ENCODE assay signal across 9 mouse cellular contexts in the genomic region with DNA sequence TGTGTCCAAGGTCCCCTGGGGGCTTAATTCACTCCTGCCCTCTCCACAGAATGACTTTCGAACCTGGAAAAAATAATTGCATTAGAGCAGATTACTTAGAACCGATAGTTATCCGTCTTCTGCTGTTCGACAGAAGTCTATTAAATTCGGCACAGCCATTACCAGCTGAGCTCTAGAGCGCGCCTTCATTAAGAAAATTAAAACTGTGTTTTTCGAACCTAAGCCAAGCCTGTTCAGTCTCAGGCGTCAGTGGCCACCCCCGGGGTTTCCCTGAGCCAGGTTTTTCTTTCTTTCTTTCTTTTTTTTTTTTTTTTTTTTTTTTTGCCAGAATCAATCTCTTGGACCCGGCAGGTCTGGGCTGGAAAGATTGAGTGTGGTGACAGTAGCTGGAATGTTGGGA.
A peak's percentile ranks its signal among the peaks of the same experiment; 100 is the strongest.
DNase-seq lines count a peak whose midpoint lies in the region; ATAC-seq and TF ChIP-seq lines count a peak whose summit lies in the region.
"Had no signal": no experiment of that assay in that cellular context is flagged by ENCODE, and none has a peak within 500 bp of the region (broad histone marks: within the 10 kb centered on the region; RNA-seq: fewer than 3 reads in every experiment).

No protein-coding gene starts in this region.

- peak overlapping the region; percentile 69 for H3K4me2 ChIP-seq in heart, embryonic 15.5 days
- peak overlapping the region; percentile 53 for H3K4me2 ChIP-seq in embryonic facial prominence, embryonic 12.5 days (replicated peaks)
- H3K4me2 ChIP-seq in hindbrain, postnatal 0 days (ENCODE audit: low read depth, low read length), result peak overlapping the region; percentile 58
- H3K4me2 ChIP-seq in myocyte (ENCODE audit: low read depth), result peak overlapping the region; percentile 30

- 43% methylated on average over 11 of the region's 11 CpGs for WGBS in heart, embryonic 15.5 days
- 11% methylated on average over 11 of the region's 11 CpGs for WGBS in embryonic facial prominence, embryonic 12.5 days
- WGBS in hindbrain, postnatal 0 days, result 15% methylated on average over 11 of the region's 11 CpGs

- H3K27me3 ChIP-seq in heart, embryonic 15.5 days, result peaks cover 30% of the 10 kb centered on the region
- peaks cover 45% of the 10 kb centered on the region for H3K27me3 ChIP-seq in embryonic facial prominence, embryonic 12.5 days
- peaks cover 13% of the 10 kb centered on the region for H3K27me3 ChIP-seq in hindbrain, postnatal 0 days (ENCODE audit: insufficient read depth, low read length)
- no peaks in the 10 kb centered on the region for H3K27me3 ChIP-seq in myocyte (ENCODE audit: control insufficient read depth, insufficient read depth, insufficient read length)

- H3K4me1 ChIP-seq in heart, embryonic 15.5 days (replicated peaks), result peaks cover 18% of the 10 kb centered on the region
- peaks cover 23% of the 10 kb centered on the region for H3K4me1 ChIP-seq in embryonic facial prominence, embryonic 12.5 days
- H3K4me1 ChIP-seq in hindbrain, postnatal 0 days (ENCODE audit: insufficient read depth, low read length), result no peaks in the 10 kb centered on the region

- no peaks in the 10 kb centered on the region for H3K9me3 ChIP-seq in heart, embryonic 15.5 days (replicated peaks)
- no peaks in the 10 kb centered on the region for H3K9me3 ChIP-seq in embryonic facial prominence, embryonic 12.5 days
- no peaks in the 10 kb centered on the region for H3K9me3 ChIP-seq in hindbrain, postnatal 0 days (ENCODE audit: low read length)

- no peak overlapping the region for H3ac ChIP-seq in myocyte (ENCODE audit: control insufficient read depth, insufficient read length)

- H3K4me3 ChIP-seq in heart, embryonic 15.5 days, result peak overlapping the region; percentile 48
- peak overlapping the region; percentile 25; the same call in 1 of the 2 replicates for H3K4me3 ChIP-seq in embryonic facial prominence, embryonic 12.5 days
- peak overlapping the region; percentile 16 for H3K4me3 ChIP-seq in hindbrain, postnatal 0 days (ENCODE audit: low read length)
- no peak overlapping the region for H3K4me3 ChIP-seq in myocyte

- TF ChIP-seq POLR2A in myocyte (IDR thresholded peaks at IDR 0.05; ENCODE audit: insufficient read length, low read depth), result no peak

- no peaks in the 10 kb centered on the region for H3K79me2 ChIP-seq in myocyte (ENCODE audit: control insufficient read depth, insufficient read depth)

- no peak overlapping the region for H3K9ac ChIP-seq in heart, embryonic 15.5 days
- no peak overlapping the region for H3K9ac ChIP-seq in embryonic facial prominence, embryonic 12.5 days
- no peak overlapping the region for H3K9ac ChIP-seq in hindbrain, postnatal 0 days (replicated peaks; ENCODE audit: low read length)

- no peak for DNase-seq in heart, postnatal 4 days
- DNase-seq in hindbrain, postnatal 0 days (ENCODE audit: low spot score), result peak; percentile 21
- DNase-seq in testis, postnatal 14 days (ENCODE audit: low spot score), result no peak
- no peak for DNase-seq in yolk sac, embryonic 10.5 days (ENCODE audit: low spot score)
- DNase-seq: cerebellum, postnatal 25 days had no signal

- H3K36me3 ChIP-seq in heart, embryonic 15.5 days, result no peaks in the 10 kb centered on the region
- H3K36me3 ChIP-seq in embryonic facial prominence, embryonic 12.5 days, result no peaks in the 10 kb centered on the region
- no peaks in the 10 kb centered on the region for H3K36me3 ChIP-seq in hindbrain, postnatal 0 days (ENCODE audit: insufficient read depth, low read length)
- H3K36me3 ChIP-seq in myocyte (ENCODE audit: control insufficient read depth, insufficient read depth), result no peaks in the 10 kb centered on the region

- TF ChIP-seq CTCF in hindbrain, postnatal 0 days (IDR thresholded peaks at IDR 0.05; ENCODE audit: low read depth), result no peak

- H3K27ac ChIP-seq in heart, embryonic 15.5 days, result no peak overlapping the region
- H3K27ac ChIP-seq in embryonic facial prominence, embryonic 12.5 days, result no peak overlapping the region
- H3K27ac ChIP-seq in hindbrain, postnatal 0 days, result no peak overlapping the region

- no peak for ATAC-seq in heart, embryonic 15.5 days (replicated peaks; ENCODE audit: insufficient number of reproducible peaks, insufficient read depth, low FRiP score, low read depth)
- no peak for ATAC-seq in embryonic facial prominence, embryonic 12.5 days (ENCODE audit: insufficient number of reproducible peaks, insufficient read depth, low FRiP score, low TSS enrichment)
- peak; percentile 6; the same call in 1 of the 2 replicates for ATAC-seq in hindbrain, postnatal 0 days
- ATAC-seq in frontal cortex, adult (ENCODE audit: low TSS enrichment), result no peak

TF ChIP-seq in myocyte, 11 proteins besides CTCF, POLR2A, EP300 and RAD21:
- TF ChIP-seq SRF (IDR thresholded peaks at IDR 0.05; ENCODE audit: control insufficient read depth, insufficient read length, low read depth) (no peak), E2F4 (IDR thresholded peaks at IDR 0.05; ENCODE audit: insufficient read depth) (no peak), TCF12 (IDR thresholded peaks at IDR 0.05; ENCODE audit: insufficient read depth, poor library complexity, severe bottlenecking) (no peak), CEBPB (IDR thresholded peaks at IDR 0.05; ENCODE audit: insufficient read depth, poor library complexity, severe bottlenecking) (no peak), USF1 (IDR thresholded peaks at IDR 0.05; ENCODE audit: low read depth) (no peak), MYOD1 (IDR thresholded peaks at IDR 0.05; ENCODE audit: control insufficient read depth in 1 of 3, insufficient read length in 2 of 3, low read depth in 2 of 3) (no peak), MAX (IDR thresholded peaks at IDR 0.05; ENCODE audit: low read depth) (no peak), POLR2AphosphoS2 (IDR thresholded peaks at IDR 0.05; ENCODE audit: insufficient read length, low read depth) (no peak), MYOG (IDR thresholded peaks at IDR 0.05; ENCODE audit: control insufficient read depth in 1 of 3, insufficient read depth in 1 of 3, insufficient read length in 2 of 3, low read depth in 2 of 3) (no peak), TCF3 (IDR thresholded peaks at IDR 0.05; ENCODE audit: insufficient read length, low read depth) (no peak), REST (IDR thresholded peaks at IDR 0.05; ENCODE audit: insufficient read depth, insufficient read length) (no peak)
